Mouse (Mus musculus) midbrain, embryonic 10.5 days (tissue): ENCODE data around the gene Nrk. TPM values are rescaled to one million over a fixed set of nuclear protein-coding genes. Genes with fewer than 3 reads are reported as not detected.

Experiments used
- DNase-seq: peaks from one replicate; pipeline ENCODE4 v3.0.0-alpha.2; 2017; ENCODE audit warnings: low spot score
- H3K27ac ChIP-seq: fragments of 300-500 bp; sonication (generic); replicated peaks from 2 replicates; pipeline ENCODE4 v1.5.1; 2016; ENCODE audit warnings: mild to moderate bottlenecking
- H3K27me3 ChIP-seq: fragments of 300-500 bp; sonication (generic); 2 replicates; pipeline ENCODE4 v1.6.1; 2016; ENCODE audit warnings: low read depth, mild to moderate bottlenecking; ENCODE audit not compliant: poor library complexity, severe bottlenecking
- H3K36me3 ChIP-seq: fragments of 300-500 bp; sonication (generic); 2 replicates; pipeline ENCODE4 v1.6.1; 2016; ENCODE audit warnings: mild to moderate bottlenecking, moderate library complexity
- H3K4me1 ChIP-seq: fragments of 300-500 bp; sonication (generic); 2 replicates; pipeline ENCODE4 v1.6.1; 2016
- H3K4me3 ChIP-seq: fragments of 300-500 bp; sonication (generic); 2 replicates; pipeline ENCODE4 v1.5.1; 2016; ENCODE audit warnings: mild to moderate bottlenecking, moderate library complexity
- H3K9me3 ChIP-seq: fragments of 300-500 bp; sonication (generic); replicated peaks from 2 replicates; pipeline ENCODE4 v1.6.1; 2016; ENCODE audit warnings: mild to moderate bottlenecking
- WGBS: fragments of 180-500 bp; shearing (Covaris S2); methylation state at CpG from one replicate; pipeline ENCODE4 v1.1.7; 2016; 5-methylcytosine and 5-hydroxymethylcytosine counted together
- polyA plus RNA-seq: library from polyadenylated mRNA; unstranded; fragments of >200 nt; fragmentation: Nextera tagmentation; extraction: Ambion mirVana; gene quantifications from 2 replicates; pipeline ENCODE4 v1.2.1, GENCODE M21; 2016

Nrk gene
- polyA plus RNA-seq, 1 experiment from 2014 or later = 0.78 TPM

GRCm38 (mm10) chrX:139037666-139038065, 123.4 kb downstream of the Nrk start:
- Histone ChIP-seq H3K36me3 (no peaks in the 10 kb centered on the region), H3K27ac (no peak overlapping the region), H3K4me3 (no peak overlapping the region), H3K4me1 (no peaks in the 10 kb centered on the region), H3K9me3 (no peaks in the 10 kb centered on the region), H3K27me3 (peaks cover 50% of the 10 kb centered on the region)
- DNase-seq = no peak
- WGBS = 70% methylated on average over 1 of the region's 1 CpGs

GRCm38 (mm10) chrX:139039314-139039713, 125.1 kb downstream of the Nrk start:
- WGBS = 87% methylated on average over 2 of the region's 2 CpGs
- no peak overlapping the region for H3K4me3 ChIP-seq

GRCm38 (mm10) chrX:139041148-139041547, 126.9 kb downstream of the Nrk start:
- H3K9me3 ChIP-seq = no peaks in the 10 kb centered on the region
- H3K36me3 ChIP-seq = no peaks in the 10 kb centered on the region

More at GRCm38 (mm10) chrX:139039314-139039713, 125.1 kb downstream of the Nrk start:
- no peak overlapping the region for H3K27ac ChIP-seq
- no peaks in the 10 kb centered on the region for H3K36me3 ChIP-seq
- no peaks in the 10 kb centered on the region for H3K4me1 ChIP-seq
- no peaks in the 10 kb centered on the region for H3K9me3 ChIP-seq
- no peak for DNase-seq
- peaks cover 43% of the 10 kb centered on the region for H3K27me3 ChIP-seq

GRCm38 (mm10) chrX:139051976-139052375, 137.7 kb downstream of the Nrk start:
- no peaks in the 10 kb centered on the region for H3K36me3 ChIP-seq
- no peak for DNase-seq
- WGBS = 84% methylated on average over 1 of the region's 1 CpGs
- H3K9me3 ChIP-seq = no peaks in the 10 kb centered on the region
- H3K27me3 ChIP-seq = peaks cover 29% of the 10 kb centered on the region
- no peak overlapping the region for H3K27ac ChIP-seq
- no peaks in the 10 kb centered on the region for H3K4me1 ChIP-seq
- H3K4me3 ChIP-seq = no peak overlapping the region

More at GRCm38 (mm10) chrX:139041148-139041547, 126.9 kb downstream of the Nrk start:
- H3K27me3 ChIP-seq = peaks cover 40% of the 10 kb centered on the region
- no peaks in the 10 kb centered on the region for H3K4me1 ChIP-seq
- H3K27ac ChIP-seq = no peak overlapping the region
- no peak for DNase-seq
- H3K4me3 ChIP-seq = no peak overlapping the region
- 83% methylated on average over 1 of the region's 1 CpGs for WGBS

- H3K4me1 ChIP-seq = no peaks in the 10 kb centered on the region
- no peak overlapping the region for H3K4me3 ChIP-seq
- H3K27ac ChIP-seq = no peak overlapping the region
- DNase-seq = no peak
- WGBS = 87% methylated on average over 1 of the region's 1 CpGs
- H3K9me3 ChIP-seq = no peaks in the 10 kb centered on the region
- no peaks in the 10 kb centered on the region for H3K36me3 ChIP-seq
- peaks cover 33% of the 10 kb centered on the region for H3K27me3 ChIP-seq
Measured at GRCm38 (mm10) chrX:139053149-139053548, 138.9 kb downstream of the Nrk start.

Other genes with a start within 250 kb of the Nrk start
- not detected in 2 replicates for gene Serpina7, start 170.8 kb downstream of the Nrk start, polyA plus RNA-seq
- not detected in 2 replicates for gene 4930513O06Rik, start 171.8 kb downstream of the Nrk start, polyA plus RNA-seq